Mouse (Mus musculus): Measurements from ENCODE around the gene Olfr411. TPM values are rescaled to one million over a fixed set of nuclear protein-coding genes. Genes with fewer than 3 reads are reported as not detected.

Olfr411 gene
- polyA plus RNA-seq, 1 experiment: not detected

- Histone ChIP-seq H3K27me3 (ENCODE audit: control insufficient read depth) (no peaks in the 10 kb centered on the region), H3K4me1 (ENCODE audit: control insufficient read depth) (no peaks in the 10 kb centered on the region), H3K9me3 (ENCODE audit: control insufficient read depth, low read length) (no peaks in the 10 kb centered on the region), H3K4me3 (replicated peaks) (no peak overlapping the region), H3K36me3 (ENCODE audit: control insufficient read depth) (no peaks in the 10 kb centered on the region)
- no peak for TF ChIP-seq GATA1 (IDR thresholded peaks at IDR 0.05; ENCODE audit: low read length)
- TF ChIP-seq TAL1 (IDR thresholded peaks at IDR 0.05; ENCODE audit: low read length): no peak
Observed at GRCm38 (mm10) chr11:74376847-74377246, 24.4 kb upstream of the Olfr411 start.

DNA sequence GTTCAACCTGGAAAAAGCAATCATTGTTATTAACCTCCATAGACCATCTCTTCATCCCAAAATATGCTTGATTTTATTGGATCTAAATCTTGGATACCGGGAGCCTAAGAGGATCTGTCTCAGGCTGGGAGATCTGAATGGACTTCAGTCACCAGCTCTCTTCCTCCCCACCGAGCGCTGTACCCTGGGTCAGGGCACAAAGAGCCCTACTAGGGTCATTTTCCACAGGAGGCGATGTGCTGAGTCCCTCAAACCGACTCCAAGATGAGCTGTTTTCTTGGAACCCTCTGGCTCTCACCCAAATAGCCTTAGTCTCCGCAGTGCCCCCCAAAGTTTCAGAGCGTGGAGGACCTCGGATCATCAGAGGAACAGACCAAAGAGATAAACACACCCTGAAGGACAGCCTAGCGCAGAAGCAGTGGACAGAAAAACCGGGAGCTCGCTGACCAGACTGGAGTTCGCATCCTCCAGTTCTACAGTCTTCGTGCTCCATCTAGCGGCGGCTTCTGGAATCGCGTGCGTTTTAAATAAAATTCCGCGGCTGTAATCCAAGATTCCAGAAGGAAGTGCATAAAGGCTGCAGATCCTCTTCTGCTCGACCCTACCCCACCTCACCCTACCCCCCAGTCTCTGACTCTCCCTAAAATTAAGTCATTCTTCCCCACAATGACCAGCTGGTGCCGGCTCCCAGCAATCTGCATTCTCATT, 19.1 kb upstream of the Olfr411 start:
- Histone ChIP-seq H3K27me3 (ENCODE audit: control insufficient read depth) (peaks cover 4% of the 10 kb centered on the region; the same call in 1 of the 2 replicates), H3K4me3 (replicated peaks) (no peak overlapping the region), H3K9me3 (ENCODE audit: control insufficient read depth, low read length) (no peaks in the 10 kb centered on the region), H3K4me1 (ENCODE audit: control insufficient read depth) (no peaks in the 10 kb centered on the region), H3K36me3 (ENCODE audit: control insufficient read depth) (no peaks in the 10 kb centered on the region)
- TF ChIP-seq GATA1 (IDR thresholded peaks at IDR 0.05; ENCODE audit: low read length) (no peak), TAL1 (IDR thresholded peaks at IDR 0.05; ENCODE audit: low read length) (no peak)

DNA sequence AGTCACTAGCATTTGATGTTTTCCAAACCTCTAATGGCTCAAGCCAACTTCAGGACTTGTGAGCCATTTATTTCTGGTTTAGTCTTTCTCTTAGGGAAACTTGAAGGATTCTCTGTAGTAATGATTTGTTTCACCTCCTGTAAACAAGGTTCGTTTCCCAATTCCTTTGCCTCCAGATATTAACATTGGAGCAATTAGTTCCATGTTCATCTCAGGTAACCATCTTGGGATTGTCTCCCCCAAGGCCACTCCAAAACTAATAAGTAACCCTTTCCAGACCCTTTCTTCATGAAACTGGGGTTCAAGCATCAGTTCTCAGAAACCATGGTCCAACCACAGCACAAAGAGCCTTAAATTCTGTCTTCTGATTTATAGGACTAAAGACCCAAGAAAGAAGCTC, 9.3 kb upstream of the Olfr411 start, which contains the start of gene Olfr412:
Gene Olfr412 (plus strand): TSS at position 301 of the 400 bp plus-strand sequence.
- Histone ChIP-seq H3K9me3 (ENCODE audit: control insufficient read depth, low read length) (0 out of 2 replicates have a peak, but pooled peaks cover 3% of the 10 kb centered on the region), H3K4me3 (replicated peaks) (no peak within 1 kb of the TSS), H3K36me3 (ENCODE audit: control insufficient read depth) (no peaks in the 10 kb centered on the region), H3K27me3 (ENCODE audit: control insufficient read depth) (no peaks in the 10 kb centered on the region), H3K4me1 (ENCODE audit: control insufficient read depth) (no peaks in the 10 kb centered on the region)
- TF ChIP-seq GATA1 (IDR thresholded peaks at IDR 0.05; ENCODE audit: low read length) (no peak), TAL1 (IDR thresholded peaks at IDR 0.05; ENCODE audit: low read length) (no peak)

GRCm38 (mm10) chr11:74337931-74338330, 14.5 kb downstream of the Olfr411 start, which contains the start of gene Olfr410:
Olfr410 (minus strand) TSS chr11:74338031.
- no peaks in the 10 kb centered on the region for H3K9me3 ChIP-seq (ENCODE audit: control insufficient read depth, low read length)
- TF ChIP-seq GATA1 (IDR thresholded peaks at IDR 0.05; ENCODE audit: low read length) (no peak), TAL1 (IDR thresholded peaks at IDR 0.05; ENCODE audit: low read length) (no peak)
- no peaks in the 10 kb centered on the region for H3K36me3 ChIP-seq (ENCODE audit: control insufficient read depth)

DNA sequence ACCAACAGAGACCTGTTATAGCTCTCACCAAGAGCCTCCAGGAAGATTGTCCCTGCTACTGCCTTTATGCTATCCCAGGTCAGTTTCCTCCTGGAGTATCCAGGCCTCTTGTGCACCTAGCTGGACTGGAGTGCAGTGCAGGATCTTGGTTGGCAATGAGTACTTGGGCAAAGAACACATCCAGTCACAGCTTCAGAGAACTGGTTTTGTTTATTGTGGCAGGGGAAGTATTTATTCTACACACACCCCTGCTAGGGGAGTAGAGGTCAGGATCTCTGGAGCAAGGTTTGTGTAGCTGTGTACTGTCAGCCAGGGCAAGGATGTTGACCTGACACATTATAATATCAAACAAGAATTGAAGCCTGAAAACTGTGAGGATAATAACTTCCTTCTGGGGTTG, 23.7 kb downstream of the Olfr411 start:
- H3K9me3 ChIP-seq (ENCODE audit: control insufficient read depth, low read length): no peaks in the 10 kb centered on the region
- no peaks in the 10 kb centered on the region for H3K27me3 ChIP-seq (ENCODE audit: control insufficient read depth)
- H3K4me3 ChIP-seq (replicated peaks): no peak overlapping the region
- TF ChIP-seq TAL1 (IDR thresholded peaks at IDR 0.05; ENCODE audit: low read length): no peak
- no peak for TF ChIP-seq GATA1 (IDR thresholded peaks at IDR 0.05; ENCODE audit: low read length)
- H3K36me3 ChIP-seq (ENCODE audit: control insufficient read depth): no peaks in the 10 kb centered on the region
- no peaks in the 10 kb centered on the region for H3K4me1 ChIP-seq (ENCODE audit: control insufficient read depth)

More at GRCm38 (mm10) chr11:74337931-74338330, 14.5 kb downstream of the Olfr411 start, which contains the start of gene Olfr410:
- H3K4me1 ChIP-seq (ENCODE audit: control insufficient read depth): no peaks in the 10 kb centered on the region
- H3K27me3 ChIP-seq (ENCODE audit: control insufficient read depth): no peaks in the 10 kb centered on the region
- H3K4me3 ChIP-seq (replicated peaks): no peak within 1 kb of the TSS

- Histone ChIP-seq H3K36me3 (ENCODE audit: control insufficient read depth) (no peaks in the 10 kb centered on the region), H3K4me3 (replicated peaks) (no peak overlapping the region)
- TF ChIP-seq TAL1 (IDR thresholded peaks at IDR 0.05; ENCODE audit: low read length) (no peak), GATA1 (IDR thresholded peaks at IDR 0.05; ENCODE audit: low read length) (no peak)
Observed at GRCm38 (mm10) chr11:74326044-74326443, 26.4 kb downstream of the Olfr411 start.

More at GRCm38 (mm10) chr11:74326044-74326443, 26.4 kb downstream of the Olfr411 start:
- H3K9me3 ChIP-seq (ENCODE audit: control insufficient read depth, low read length): no peaks in the 10 kb centered on the region
- no peaks in the 10 kb centered on the region for H3K4me1 ChIP-seq (ENCODE audit: control insufficient read depth)
- no peaks in the 10 kb centered on the region for H3K27me3 ChIP-seq (ENCODE audit: control insufficient read depth)

Other genes starting within 250 kb of the Olfr411 start
- gene Olfr401, start 238.9 kb downstream of the Olfr411 start, polyA plus RNA-seq (2012): not detected in 2 replicates
- not detected in 2 replicates for gene Olfr402, start 199.1 kb downstream of the Olfr411 start, polyA plus RNA-seq (2012)
- gene Olfr403, start 166.4 kb downstream of the Olfr411 start, polyA plus RNA-seq (2012): 0.16 TPM in 1 of 2 replicates, not detected in the other
- gene Olfr43, start 141.3 kb downstream of the Olfr411 start, polyA plus RNA-seq (2012): not detected in 2 replicates
- not detected in 2 replicates for gene Olfr406, start 92.8 kb downstream of the Olfr411 start, polyA plus RNA-seq (2012)
- not detected in 2 replicates for gene Olfr59, start 68.9 kb downstream of the Olfr411 start, polyA plus RNA-seq (2012)
- 0.01 TPM in 1 of 2 replicates, not detected in the other for gene Olfr410, start 14.6 kb downstream of the Olfr411 start, polyA plus RNA-seq (2012)
- gene Olfr412, start 9.4 kb upstream of the Olfr411 start, polyA plus RNA-seq (2012): not detected in 2 replicates

All from erythroblast, embryonic 14.5 days (primary cell).